Mouse (Mus musculus) megakaryocyte, embryonic 14.5 days (primary cell): Measurements from ENCODE around the gene Igf2.

Experiments used
- FLI1 ChIP-seq: IDR thresholded peaks from 2 replicates; pipeline ENCODE4 v1.6.1; 2012; ENCODE audit warnings: low read length, inconsistent platforms, mixed read lengths
- GATA1 ChIP-seq: IDR thresholded peaks from 3 replicates; pipeline ENCODE4 v1.6.1; 2012; ENCODE audit warnings: mixed read lengths, low read length, inconsistent platforms, borderline replicate concordance

- TF ChIP-seq GATA1 (no peak), FLI1 (no peak)
These were observed 4.8 kb downstream of the Igf2 start for GRCm38 (mm10) chr7:142661811-142662210.
